ENCODE assay signal across 27 mouse cellular contexts in genomic region chr3:96230404-96230803, GRCm38 (mm10). TPM values are rescaled to one million over a fixed set of nuclear protein-coding genes. Genes with fewer than 3 reads are reported as not detected.
"Had no signal": no experiment of that assay in that cellular context is flagged by ENCODE, and none has a peak within 500 bp of the region (broad histone marks: within the 10 kb centered on the region; RNA-seq: fewer than 3 reads in every experiment).

No protein-coding gene starts in this region.

- ATAC-seq: hindbrain, postnatal 0 days; intestine, embryonic 15.5 days; intestine, postnatal 0 days; liver, embryonic 12.5 days had no signal

- H3K4me2 ChIP-seq: heart, embryonic 11.5 days; heart, embryonic 13.5 days; heart, embryonic 15.5 days; hindbrain, embryonic 13.5 days; hindbrain, embryonic 15.5 days; intestine, embryonic 15.5 days; limb, embryonic 13.5 days; limb, embryonic 15.5 days; liver, embryonic 12.5 days had no signal

- DNase-seq: gastrocnemius, adult 2 months; gastrocnemius, postnatal 10 days; gastrocnemius, postnatal 25 days; heart, adult 18-20 months; heart, postnatal 14 days; heart, postnatal 36 days; kidney, adult 18-20 months; kidney, adult 8-10 months; kidney, postnatal 14 days; kidney, postnatal 36 days; layer of hippocampus, adult 9-11 months; layer of hippocampus, postnatal 36 days; left cerebral cortex, postnatal 4 days had no signal

- H3K9me3 ChIP-seq: heart, embryonic 13.5 days; heart, embryonic 15.5 days; hindbrain, embryonic 13.5 days; hindbrain, embryonic 15.5 days; intestine, embryonic 15.5 days; limb, embryonic 13.5 days; limb, embryonic 15.5 days; liver, embryonic 12.5 days had no signal

- H3K4me3 ChIP-seq: gastrocnemius, adult 2 months; heart, embryonic 13.5 days; heart, embryonic 15.5 days; hindbrain, embryonic 13.5 days; hindbrain, embryonic 15.5 days; intestine, embryonic 15.5 days; limb, embryonic 13.5 days; limb, embryonic 15.5 days; liver, embryonic 12.5 days had no signal

- H3K9ac ChIP-seq: heart, embryonic 13.5 days; heart, embryonic 15.5 days; hindbrain, embryonic 13.5 days; hindbrain, embryonic 15.5 days; intestine, embryonic 15.5 days; limb, embryonic 13.5 days; limb, embryonic 15.5 days; liver, embryonic 12.5 days; liver, embryonic 14.5 days had no signal

- H3K27me3 ChIP-seq: heart, embryonic 13.5 days; heart, embryonic 15.5 days; hindbrain, embryonic 13.5 days; hindbrain, embryonic 15.5 days; intestine, embryonic 15.5 days; limb, embryonic 13.5 days; limb, embryonic 15.5 days; liver, embryonic 12.5 days had no signal

- H3K4me1 ChIP-seq: intestine, embryonic 15.5 days; limb, embryonic 15.5 days had no signal

- H3K27ac ChIP-seq: heart, embryonic 13.5 days; heart, embryonic 15.5 days; hindbrain, embryonic 13.5 days; hindbrain, embryonic 15.5 days; hindbrain, postnatal 0 days; intestine, embryonic 15.5 days; kidney, postnatal 0 days; limb, embryonic 13.5 days; limb, embryonic 15.5 days; liver, embryonic 14.5 days had no signal

- H3K36me3 ChIP-seq: heart, embryonic 13.5 days; heart, embryonic 15.5 days; hindbrain, embryonic 13.5 days; hindbrain, embryonic 15.5 days; intestine, embryonic 15.5 days; limb, embryonic 13.5 days; limb, embryonic 15.5 days; liver, embryonic 12.5 days had no signal

RNA-seq across cellular contexts. Expression of gene Hist2h2ab, which starts 10.7 kb away (rescaled TPM):
- polyA plus RNA-seq: heart, embryonic 11.5 days; heart, embryonic 13.5 days; heart, postnatal 0 days; hindbrain, embryonic 13.5 days; hindbrain, postnatal 0 days; intestine, postnatal 0 days; kidney, postnatal 0 days; limb, embryonic 13.5 days; limb, embryonic 15.5 days had no signal
